Mouse (Mus musculus) lung, adult 2 months (tissue): ENCODE results near the gene Prss40.

Source experiments
- CTCF ChIP-seq: fragments of 200-500 bp; IDR thresholded peaks from 2 replicates; pipeline ENCODE4 v1.5.1; 2011; ENCODE audit warnings: mild to moderate bottlenecking, low read length, control low read depth; ENCODE audit not compliant: insufficient read depth
- POLR2A ChIP-seq: fragments of 200-500 bp; IDR thresholded peaks from 2 replicates; pipeline ENCODE4 v1.6.1; 2011; ENCODE audit warnings: low read depth, mild to moderate bottlenecking, control low read depth, low read length, borderline replicate concordance; ENCODE audit errors: extremely low read depth

- TF ChIP-seq CTCF (no peak), POLR2A (no peak)
These were observed 23.8 kb downstream of the Prss40 start for GRCm38 (mm10) chr1:34536767-34537485.
